Mouse (Mus musculus) spleen, adult 2 months (tissue): ENCODE data around the gene Nup85.

Experiments used
- CTCF ChIP-seq: fragments of 200-500 bp; IDR thresholded peaks from 2 replicates; pipeline ENCODE4 v1.5.1; 2011; ENCODE audit warnings: mild to moderate bottlenecking, inconsistent platforms; ENCODE audit not compliant: insufficient read depth, insufficient read length, insufficient replicate concordance; ENCODE audit errors: extremely low read depth
- POLR2A ChIP-seq: fragments of 200-500 bp; IDR thresholded peaks from 2 replicates; pipeline ENCODE4 v1.6.1; 2011; ENCODE audit warnings: low read depth, low read length, inconsistent platforms

- TF ChIP-seq CTCF: no peak
- no peak for TF ChIP-seq POLR2A
These were observed 18.8 kb downstream of the Nup85 start for GRCm38 (mm10) chr11:115582913-115583606.
